Mouse (Mus musculus) midbrain, postnatal 0 days (tissue): Measurements from ENCODE around the gene Mrpl52. TPM values are rescaled to one million over a fixed set of nuclear protein-coding genes. Genes with fewer than 3 reads are reported as not detected.

ENCODE experiments used
- ATAC-seq: fragments of 200-750 bp; cut with Nextera tagmentation; 2 replicates; pipeline ENCODE4 v1.8.0; 2017; ENCODE audit warnings: moderate number of reproducible peaks, mild to moderate bottlenecking, moderate TSS enrichment, moderate library complexity; ENCODE audit not compliant: low FRiP score
- DNase-seq: peaks from one replicate; pipeline ENCODE4 v3.0.0-alpha.2; 2015; ENCODE audit warnings: low spot score
- H3K27ac ChIP-seq: fragments of 300-500 bp; sonication (generic); 2 replicates; pipeline ENCODE4 v1.5.1; 2014; ENCODE audit warnings: low read depth, mild to moderate bottlenecking, low read length, mixed read lengths
- H3K27me3 ChIP-seq: fragments of 300-500 bp; sonication (generic); 2 replicates; pipeline ENCODE4 v1.6.1; 2014; ENCODE audit warnings: low read length, control low read depth, mixed read lengths; ENCODE audit not compliant: insufficient read depth
- H3K36me3 ChIP-seq: fragments of 300-500 bp; sonication (generic); 2 replicates; pipeline ENCODE4 v1.6.1; 2014; ENCODE audit warnings: low read length, control low read depth, mixed read lengths; ENCODE audit not compliant: insufficient read depth
- H3K4me1 ChIP-seq: fragments of 300-500 bp; sonication (generic); 2 replicates; pipeline ENCODE4 v1.6.1; 2014; ENCODE audit warnings: mild to moderate bottlenecking, control low read depth, antibody characterized with exemption, low read length, mixed read lengths; ENCODE audit not compliant: insufficient read depth
- H3K4me2 ChIP-seq: fragments of 300-500 bp; sonication (generic); 2 replicates; pipeline ENCODE4 v1.6.1; 2014; ENCODE audit warnings: low read depth, mild to moderate bottlenecking, low read length, mixed read lengths; ENCODE audit not compliant: poor library complexity, severe bottlenecking
- H3K4me3 ChIP-seq: fragments of 300-500 bp; sonication (generic); 2 replicates; pipeline ENCODE4 v1.5.1; 2014; ENCODE audit warnings: low read depth, mild to moderate bottlenecking, low read length, moderate library complexity
- H3K9ac ChIP-seq: fragments of 300-500 bp; sonication (generic); replicated peaks from 2 replicates; pipeline ENCODE4 v1.6.1; 2014; ENCODE audit warnings: mild to moderate bottlenecking, low read length, moderate library complexity, mixed read lengths; ENCODE audit not compliant: poor library complexity, severe bottlenecking
- H3K9me3 ChIP-seq: fragments of 300-500 bp; sonication (generic); 2 replicates; pipeline ENCODE4 v1.6.1; 2016; ENCODE audit warnings: low read length, control low read depth
- CTCF ChIP-seq: IDR thresholded peaks from 2 replicates; pipeline ENCODE4 v1.5.1; 2016; ENCODE audit warnings: antibody characterized with exemption, mild to moderate bottlenecking
- WGBS: fragments of 180-500 bp; shearing (Covaris S2); extraction: QIAGEN DNeasy Blood & Tissue Kit; methylation state at CpG from one replicate; pipeline ENCODE4 v1.1.7; 2014; 5-methylcytosine and 5-hydroxymethylcytosine counted together
- polyA plus RNA-seq: library from polyadenylated mRNA; unstranded; fragments of >200 nt; fragmentation: Nextera tagmentation; extraction: Ambion mirVana; gene quantifications from 2 replicates; pipeline ENCODE4 v1.2.1, GENCODE M21; 2015
- total RNA-seq: library from RNA; depleted of rRNA; stranded (reverse); fragments of >200 nt; gene quantifications from 2 replicates; pipeline ENCODE4 v1.2.3, GENCODE M21; 2014; rRNA removed

Mrpl52 gene
- total and polyA plus RNA-seq, 2 experiments from 2014 or later, result 104 to 303 TPM

DNA sequence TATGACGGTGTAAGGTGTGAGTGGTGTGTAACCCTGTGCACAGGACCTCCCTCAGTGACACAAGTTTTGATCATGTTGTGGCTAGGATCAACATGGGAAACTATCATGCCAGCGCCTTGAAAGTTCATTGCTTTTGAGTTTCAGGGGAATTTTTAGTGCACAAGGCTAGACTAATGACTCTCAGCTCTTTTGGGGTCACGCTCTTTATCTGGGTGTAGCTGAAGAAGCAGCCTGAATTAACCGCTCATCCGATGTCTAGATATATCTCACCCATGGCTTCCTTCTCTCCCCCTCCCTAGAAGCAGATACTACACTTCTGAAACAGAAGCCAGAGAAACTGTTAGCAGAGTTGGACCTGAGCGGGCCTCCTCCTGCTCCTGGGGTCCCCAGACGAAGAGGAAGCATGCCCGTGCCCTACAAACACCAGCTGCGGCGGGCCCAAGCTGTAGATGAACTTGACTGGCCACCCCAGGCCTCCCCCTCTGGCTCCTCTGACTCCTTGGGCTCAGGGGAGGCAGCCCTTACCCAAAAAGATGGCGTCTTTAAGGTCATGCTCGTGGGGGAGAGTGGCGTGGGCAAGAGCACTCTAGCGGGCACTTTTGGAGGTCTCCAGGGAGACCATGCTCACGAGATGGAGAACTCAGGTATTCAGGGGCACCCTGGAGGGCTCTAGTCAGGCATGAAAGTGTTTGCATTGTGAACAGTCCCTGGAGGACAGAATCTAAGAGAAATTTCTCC lies 50.6 kb downstream of the Mrpl52 start:
- H3K27ac ChIP-seq, result no peak overlapping the region
- H3K9me3 ChIP-seq, result no peaks in the 10 kb centered on the region
- H3K27me3 ChIP-seq, result no peaks in the 10 kb centered on the region
- DNase-seq, result no peak
- no peak for ATAC-seq
- H3K4me2 ChIP-seq, result peak overlapping the region; percentile 85
- peak overlapping the region; percentile 63 for H3K4me3 ChIP-seq
- peaks cover 9% of the 10 kb centered on the region for H3K4me1 ChIP-seq
- H3K36me3 ChIP-seq, result no peaks in the 10 kb centered on the region; the same call in 1 of the 2 replicates
- peak overlapping the region; percentile 74; the same call in 1 of the 2 replicates for H3K9ac ChIP-seq
- 59% methylated on average over 15 of the region's 15 CpGs for WGBS
- TF ChIP-seq CTCF, result no peak

Other genes with a start within 250 kb of the Mrpl52 start
- gene Dad1, start 172.8 kb upstream of the Mrpl52 start, total RNA-seq, result 240 and 263 TPM in 2 replicates
- 374 and 394 TPM in 2 replicates for gene Dad1, start 172.8 kb upstream of the Mrpl52 start, polyA plus RNA-seq
- 75.7 and 87.8 TPM in 2 replicates for gene Abhd4, start 172.7 kb upstream of the Mrpl52 start, total RNA-seq
- gene Abhd4, start 172.7 kb upstream of the Mrpl52 start, polyA plus RNA-seq, result 56.4 and 67.6 TPM in 2 replicates
- not detected in 2 replicates for gene Olfr49, start 142.0 kb upstream of the Mrpl52 start, total RNA-seq
- gene Olfr49, start 142.0 kb upstream of the Mrpl52 start, polyA plus RNA-seq, result not detected in 2 replicates
- gene Oxa1l, start 66.1 kb upstream of the Mrpl52 start, total RNA-seq, result 89.2 and 93.9 TPM in 2 replicates
- gene Oxa1l, start 66.1 kb upstream of the Mrpl52 start, polyA plus RNA-seq, result 68.5 and 71.7 TPM in 2 replicates
- gene Slc7a7, start 9.1 kb upstream of the Mrpl52 start, total RNA-seq, result 3.9 and 7.7 TPM in 2 replicates
- gene Slc7a7, start 9.1 kb upstream of the Mrpl52 start, polyA plus RNA-seq, result 2.4 and 2.9 TPM in 2 replicates
- 46.4 and 48.9 TPM in 2 replicates for gene Mmp14, start 4.7 kb downstream of the Mrpl52 start, total RNA-seq
- gene Mmp14, start 4.7 kb downstream of the Mrpl52 start, polyA plus RNA-seq, result 40.6 and 41.8 TPM in 2 replicates
- 40.2 and 42.1 TPM in 2 replicates for gene Lrp10, start 37.2 kb downstream of the Mrpl52 start, total RNA-seq
- gene Lrp10, start 37.2 kb downstream of the Mrpl52 start, polyA plus RNA-seq, result 29.7 and 31.9 TPM in 2 replicates
- 35.6 and 47.4 TPM in 2 replicates for gene Rem2, start 49.2 kb downstream of the Mrpl52 start, total RNA-seq
- gene Rem2, start 49.2 kb downstream of the Mrpl52 start, polyA plus RNA-seq, result 33.0 and 34.0 TPM in 2 replicates
- gene Prmt5, start 90.6 kb downstream of the Mrpl52 start, total RNA-seq, result 79.6 and 92.9 TPM in 2 replicates
- gene Prmt5, start 90.6 kb downstream of the Mrpl52 start, polyA plus RNA-seq, result 83.4 and 85.2 TPM in 2 replicates
- 13.3 and 13.7 TPM in 2 replicates for gene Haus4, start 127.7 kb downstream of the Mrpl52 start, total RNA-seq
- gene Haus4, start 127.7 kb downstream of the Mrpl52 start, polyA plus RNA-seq, result 13.2 and 14.3 TPM in 2 replicates
- 8.1 and 8.2 TPM in 2 replicates for gene Ajuba, start 150.6 kb downstream of the Mrpl52 start, total RNA-seq
- gene Ajuba, start 150.6 kb downstream of the Mrpl52 start, polyA plus RNA-seq, result 3.5 and 3.9 TPM in 2 replicates
- gene 4931414P19Rik, start 179.1 kb downstream of the Mrpl52 start, total RNA-seq, result 4.6 and 8.7 TPM in 2 replicates
- gene 4931414P19Rik, start 179.1 kb downstream of the Mrpl52 start, polyA plus RNA-seq, result 2.2 and 2.8 TPM in 2 replicates
- gene Psmb5, start 191.1 kb downstream of the Mrpl52 start, total RNA-seq, result 157 and 197 TPM in 2 replicates
- gene Psmb5, start 191.1 kb downstream of the Mrpl52 start, polyA plus RNA-seq, result 404 and 427 TPM in 2 replicates
- not detected in 2 replicates for gene Psmb11, start 194.5 kb downstream of the Mrpl52 start, total RNA-seq
- gene Psmb11, start 194.5 kb downstream of the Mrpl52 start, polyA plus RNA-seq, result 0.27 TPM in 1 of 2 replicates, not detected in the other
- not detected in 2 replicates for gene Gm17606, start 214.0 kb downstream of the Mrpl52 start, total RNA-seq
- not detected in 2 replicates for gene Gm17606, start 214.0 kb downstream of the Mrpl52 start, polyA plus RNA-seq
- 45.3 and 49.7 TPM in 2 replicates for gene Cdh24, start 214.5 kb downstream of the Mrpl52 start, total RNA-seq
- 8.5 and 9.0 TPM in 2 replicates for gene Cdh24, start 214.5 kb downstream of the Mrpl52 start, polyA plus RNA-seq